Mouse (Mus musculus) liver, postnatal 0 days (tissue): ENCODE measurements around the gene Emd.

Experiments
- CTCF ChIP-seq: sonication (generic); IDR thresholded peaks from 2 replicates; pipeline ENCODE4 v1.5.1; 2016; ENCODE audit warnings: antibody characterized with exemption, low read depth
- EP300 ChIP-seq: IDR thresholded peaks from 2 replicates; pipeline ENCODE4 v1.6.1; 2016; ENCODE audit warnings: antibody characterized with exemption, low read depth, mild to moderate bottlenecking

- TF ChIP-seq CTCF (no peak), EP300 (no peak)
These were observed 11.1 kb upstream of the Emd start for GRCm38 (mm10) chrX:74243396-74243795.
